Mouse (Mus musculus) ovary, postnatal 10 days (tissue): Measurements from ENCODE around the gene Hdac7.

Experiments used
- DNase-seq: peaks from one replicate; pipeline ENCODE4 v3.0.0; 2022; ENCODE audit warnings: low spot score

Gene Hdac7

DNA sequence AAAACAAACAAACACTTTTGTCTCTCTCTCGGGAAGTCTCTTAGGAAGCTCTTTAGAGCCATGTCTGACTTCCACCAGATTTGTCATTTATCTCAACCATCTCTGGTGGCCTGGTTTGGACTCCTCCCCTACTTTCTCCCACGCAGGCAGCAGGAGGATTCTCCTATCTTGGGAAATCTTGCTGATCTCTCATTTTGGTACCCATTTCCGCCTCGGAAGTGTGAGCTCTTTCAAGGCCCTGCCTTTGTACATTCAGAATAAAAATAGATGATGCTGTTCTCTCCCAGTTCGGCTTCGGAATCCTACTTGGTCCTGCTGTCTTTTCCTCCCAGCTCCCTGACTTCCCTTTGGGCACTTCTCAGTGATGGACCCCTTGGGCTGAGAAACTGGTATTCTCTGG is 10.2 kb upstream of the Hdac7 start:
- DNase-seq: no peak

DNA sequence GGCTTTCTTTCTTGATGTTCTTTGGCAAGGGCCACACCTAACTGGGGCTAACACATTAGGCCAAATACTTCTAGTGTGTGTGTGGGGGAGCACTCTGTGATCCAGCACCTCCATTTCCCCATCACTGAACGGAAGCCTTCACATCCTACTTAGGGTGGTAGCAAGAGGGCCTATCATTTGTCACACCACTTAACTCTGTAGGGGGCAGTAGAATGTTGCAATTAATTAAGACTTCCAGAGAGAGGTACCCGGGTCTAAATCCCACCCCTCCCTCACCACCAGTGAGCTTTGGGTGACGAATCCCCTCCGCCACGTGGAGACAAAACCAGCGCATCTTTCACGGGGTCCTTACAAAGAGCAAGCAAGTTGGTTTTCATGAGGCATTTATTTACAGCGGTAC is 9.8 kb upstream of the Hdac7 start:
- no peak for DNase-seq

DNA sequence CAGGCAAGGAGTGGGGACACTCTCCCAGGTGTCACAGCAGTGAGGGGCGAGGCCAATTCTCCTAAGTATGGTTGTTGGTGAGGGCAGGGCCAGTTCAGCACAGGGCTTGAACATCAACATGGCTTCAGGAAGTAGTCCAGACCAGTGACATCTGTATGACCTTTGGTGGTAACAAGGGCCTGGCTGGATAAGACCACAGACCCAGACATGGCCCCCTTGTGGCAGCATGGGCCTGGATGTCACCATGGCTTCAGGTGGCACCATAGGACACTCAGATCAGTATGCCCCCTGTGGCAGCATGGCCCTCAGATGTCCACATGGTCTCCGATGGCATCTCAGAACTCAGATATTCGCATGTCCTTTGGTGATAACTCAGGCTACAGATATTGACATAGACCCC is 8.0 kb upstream of the Hdac7 start:
- no peak for DNase-seq

DNA sequence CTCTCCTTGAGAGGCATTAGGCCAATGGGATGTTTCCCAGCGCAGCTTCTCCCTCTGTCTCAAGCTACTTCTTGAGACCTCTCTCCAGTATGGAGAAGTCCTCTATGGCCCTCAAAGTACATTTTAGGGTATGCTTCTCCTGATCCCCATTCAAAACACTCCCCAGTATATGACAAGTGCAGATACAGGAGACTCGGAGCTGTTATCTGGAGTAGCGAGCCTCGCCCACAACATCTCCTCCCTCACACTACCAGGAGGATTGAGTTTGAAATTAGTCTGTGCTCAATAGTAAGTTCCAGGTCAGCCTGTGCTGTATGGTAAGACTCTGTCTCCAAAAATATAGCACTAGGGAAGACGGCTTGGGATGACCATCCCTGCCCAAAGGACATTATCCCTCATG is 6.7 kb upstream of the Hdac7 start:
- DNase-seq: no peak

DNA sequence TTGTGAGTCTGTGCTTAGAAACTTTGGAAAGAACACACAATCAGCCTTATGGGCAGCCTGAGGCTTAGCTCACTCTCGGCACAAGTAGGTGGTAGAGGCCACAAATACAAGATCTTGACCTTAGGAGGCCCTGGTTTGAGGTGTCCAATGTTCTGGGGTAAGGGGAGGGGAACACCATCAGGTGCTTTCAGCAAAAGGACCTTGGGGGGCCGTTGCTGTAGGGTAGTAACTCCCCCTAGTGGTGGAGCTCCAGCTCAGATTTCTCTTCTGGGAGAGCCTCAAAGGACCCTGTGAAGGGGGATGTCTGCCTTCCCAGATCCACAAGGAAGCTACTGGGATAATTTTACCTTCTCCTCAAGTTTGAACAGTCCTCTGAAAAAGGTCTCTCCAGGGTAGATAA is 6.1 kb upstream of the Hdac7 start:
- DNase-seq: no peak

DNA sequence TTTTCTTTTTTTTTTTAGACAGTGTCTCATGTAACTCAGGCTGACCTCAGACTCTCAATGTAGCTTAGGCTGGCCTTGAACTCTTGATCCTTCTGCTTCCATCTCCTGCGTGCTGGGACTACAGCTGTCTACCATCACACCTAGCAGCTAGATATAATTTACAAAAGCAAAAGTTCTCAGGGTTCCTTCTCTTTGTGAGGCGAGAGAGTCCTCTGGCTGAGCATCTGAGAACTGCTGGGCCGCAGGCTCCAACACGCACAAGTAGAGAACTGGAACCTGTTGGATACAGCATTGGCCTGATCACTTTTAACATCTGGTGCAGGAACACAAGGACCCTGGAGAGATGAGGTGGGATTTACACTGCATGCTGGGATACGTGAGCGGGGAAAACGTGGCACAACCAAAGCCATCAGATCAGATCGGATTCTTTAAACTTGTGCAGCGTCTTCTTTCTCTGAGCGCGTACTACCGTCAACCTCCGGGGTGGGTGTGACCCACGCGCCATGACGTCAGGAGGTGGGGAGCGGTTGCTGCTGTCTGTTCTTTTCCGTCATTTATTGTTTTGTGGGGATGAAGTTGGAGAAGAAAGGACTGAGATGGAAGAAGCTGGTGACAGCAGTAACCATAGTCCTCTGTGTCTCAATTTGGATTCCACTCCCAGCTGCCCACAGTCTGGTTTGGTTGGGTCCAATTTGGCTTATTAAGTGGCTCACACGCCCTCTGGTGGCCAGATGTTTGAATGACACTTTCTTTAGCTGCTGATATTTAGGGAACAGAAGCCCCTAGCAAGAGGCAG is 5.0 kb upstream of the Hdac7 start:
- DNase-seq: no peak

DNA sequence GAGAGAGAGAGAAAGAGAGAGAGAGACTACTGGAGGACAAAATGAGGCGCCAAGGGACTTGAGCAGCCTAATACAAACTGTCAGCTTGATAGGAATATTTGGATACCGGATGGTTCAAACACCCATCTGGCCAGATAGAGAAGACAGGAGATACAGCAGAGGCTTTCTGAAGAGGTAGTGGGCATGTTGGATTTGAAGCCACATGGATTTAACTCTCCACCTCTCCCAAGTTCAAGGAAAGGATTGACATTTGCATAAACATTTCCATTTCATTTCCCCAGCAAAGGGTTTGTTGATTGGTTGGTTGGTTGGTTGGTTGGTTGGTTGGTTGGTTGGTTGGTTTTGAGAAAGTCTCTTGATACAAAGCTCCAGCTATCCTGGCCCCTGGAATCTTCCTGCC is 3.6 kb upstream of the Hdac7 start:
- DNase-seq: no peak

DNA sequence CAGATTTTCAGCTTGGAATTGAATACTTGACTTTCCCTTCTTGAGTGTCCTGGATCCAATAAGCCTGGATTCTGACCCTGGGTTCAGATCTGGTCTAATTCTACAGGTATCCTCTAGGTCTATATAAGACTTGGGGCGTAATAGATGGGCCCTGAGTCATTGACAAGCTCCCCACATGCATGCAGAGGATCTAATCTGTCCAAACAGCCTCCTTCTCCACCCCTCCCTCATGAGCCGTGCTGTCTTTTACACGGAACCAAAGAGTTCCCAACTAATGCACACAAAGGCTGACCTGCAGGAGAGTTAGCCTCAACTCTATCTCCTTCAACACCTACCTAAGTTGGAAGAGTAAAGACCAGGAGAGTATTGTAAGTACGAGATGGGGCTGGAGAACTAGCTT is 3.0 kb upstream of the Hdac7 start:
- DNase-seq: no peak

DNA sequence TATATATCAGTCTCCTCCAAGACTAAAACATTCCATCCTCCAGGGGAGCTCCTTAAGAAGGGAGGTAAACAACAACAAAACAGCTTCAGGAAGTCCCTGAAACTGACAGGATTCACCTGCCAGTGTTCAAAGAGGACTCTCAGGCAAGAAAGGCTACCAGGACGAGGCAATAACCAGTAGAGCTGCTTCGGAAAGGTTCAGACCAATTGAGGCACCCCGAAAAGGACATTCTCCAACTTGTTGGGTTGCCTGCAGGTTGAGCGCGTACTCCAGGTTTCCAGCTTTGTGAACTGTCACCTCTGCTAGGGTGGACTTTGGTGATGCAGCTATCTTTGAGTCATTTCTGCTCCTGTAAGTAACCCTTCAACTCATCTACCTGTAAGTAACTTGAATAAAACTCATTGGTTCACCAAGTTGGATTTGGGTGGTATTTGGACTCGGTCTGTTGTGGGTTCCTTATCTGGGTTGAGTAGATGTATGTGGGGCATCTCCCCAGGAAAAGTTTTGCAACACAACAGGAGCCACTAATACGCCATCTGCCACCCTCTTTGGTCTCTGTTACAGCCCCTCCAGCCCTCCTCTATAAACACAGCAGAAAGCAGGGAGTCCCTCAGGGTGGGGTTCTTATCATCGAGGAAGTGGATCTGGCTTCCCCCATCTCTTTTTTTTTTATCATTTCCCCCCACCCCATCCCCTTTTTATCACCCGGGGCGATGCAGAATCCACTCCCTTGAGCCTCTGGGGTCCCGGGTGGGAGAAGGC is 2.0 kb upstream of the Hdac7 start:
- no peak for DNase-seq

DNA sequence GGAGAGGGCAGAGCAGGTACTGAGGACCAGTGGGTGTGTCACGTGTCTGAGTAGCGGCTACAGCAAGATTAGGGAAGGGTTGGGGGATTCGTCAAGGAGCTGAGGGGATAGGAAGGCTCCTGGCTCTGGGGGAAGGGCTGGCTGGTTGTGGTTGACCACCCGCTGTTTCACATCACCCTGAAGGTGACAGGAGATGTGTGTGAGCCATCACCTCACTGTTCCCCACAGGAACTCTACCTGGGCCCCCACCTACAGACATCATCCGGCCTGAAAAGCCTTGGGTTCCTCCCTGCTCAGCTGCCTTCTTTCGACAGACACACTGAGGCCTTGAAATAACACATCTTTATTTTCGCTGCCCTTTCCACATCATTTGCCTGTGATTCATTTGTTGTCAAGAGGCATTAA is 1.1 kb downstream of the Hdac7 start:
- no peak for DNase-seq

DNA sequence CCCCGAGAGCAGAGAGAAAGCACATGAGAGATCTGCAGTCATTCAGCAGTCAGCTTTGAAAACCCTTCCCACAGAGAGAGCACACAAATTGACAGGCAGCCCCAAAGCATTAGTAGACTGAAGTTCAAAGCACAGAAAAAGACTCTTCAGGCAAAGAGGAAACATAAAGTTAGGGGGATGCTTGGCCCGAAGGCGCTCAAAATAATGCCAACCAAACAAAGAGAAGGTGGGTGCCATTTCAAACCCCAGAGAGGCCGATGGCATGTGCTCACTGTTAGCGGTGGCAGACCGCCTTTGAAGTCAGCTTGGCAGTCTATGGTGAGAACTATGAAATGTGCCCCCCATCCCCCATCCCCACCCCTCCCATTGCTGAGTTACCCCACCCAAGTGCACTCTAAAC is 2.2 kb downstream of the Hdac7 start:
- no peak for DNase-seq

DNA sequence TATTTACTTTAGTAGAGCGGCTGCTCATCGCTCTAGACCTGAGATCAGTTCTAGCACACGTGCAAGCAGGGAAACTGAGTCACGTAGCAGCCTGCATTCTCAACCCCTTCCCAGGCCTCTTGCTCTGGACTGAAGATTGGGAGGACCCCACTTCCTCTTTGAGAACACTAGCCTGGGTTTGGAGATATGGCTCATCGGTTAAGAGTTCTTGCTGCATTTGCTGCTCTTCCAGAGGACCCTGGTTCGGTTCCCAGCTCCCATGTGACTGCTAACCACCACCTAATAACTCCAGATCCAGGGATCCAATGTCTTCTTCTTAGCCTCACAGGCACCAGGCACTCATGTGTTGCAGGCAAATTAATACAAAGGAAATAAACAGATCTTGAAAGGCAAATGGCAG is 2.9 kb downstream of the Hdac7 start:
- DNase-seq: no peak

DNA sequence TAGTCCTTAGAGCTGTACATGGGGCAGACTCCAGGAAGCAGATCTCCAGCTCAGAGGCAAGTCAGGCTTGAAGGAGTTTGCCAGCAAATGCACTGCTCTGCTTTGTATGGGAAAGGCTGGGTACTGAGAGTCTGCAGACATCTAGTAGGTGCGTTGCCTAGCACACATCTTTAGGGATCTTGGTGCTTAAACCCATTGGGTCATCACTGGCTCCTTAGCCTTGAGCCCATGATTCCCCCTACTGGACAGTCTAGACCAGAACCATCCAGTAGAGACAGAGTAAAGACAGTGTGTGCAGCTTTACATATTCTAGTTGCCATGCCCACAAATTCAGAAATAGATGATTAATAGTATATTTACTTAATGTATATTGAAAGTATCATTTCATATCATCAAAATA is 3.5 kb downstream of the Hdac7 start:
- no peak for DNase-seq

DNA sequence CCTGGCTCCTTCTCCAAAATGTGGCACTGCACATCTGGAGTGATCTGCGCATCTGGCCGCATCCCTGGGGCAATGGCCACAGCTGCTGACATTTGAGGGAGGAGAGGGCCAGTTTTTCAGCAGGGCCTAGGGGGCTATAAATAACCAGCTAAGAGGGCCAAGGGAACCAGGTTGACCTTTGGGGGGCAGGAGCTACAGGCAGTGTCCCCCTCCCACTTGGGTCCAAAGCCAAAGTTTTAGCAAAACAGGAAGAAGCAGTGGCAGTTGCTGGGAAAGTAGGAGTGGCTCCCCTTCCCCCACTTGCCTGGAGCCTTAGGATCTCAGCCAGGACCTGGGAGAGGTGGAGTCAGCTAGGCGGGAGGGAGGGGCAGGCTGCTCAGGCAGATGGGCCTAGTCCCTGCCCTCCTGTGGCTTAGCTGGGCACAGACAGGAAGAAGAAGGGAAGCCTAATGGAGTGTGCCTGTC is 4.3 kb downstream of the Hdac7 start:
- DNase-seq: no peak

DNA sequence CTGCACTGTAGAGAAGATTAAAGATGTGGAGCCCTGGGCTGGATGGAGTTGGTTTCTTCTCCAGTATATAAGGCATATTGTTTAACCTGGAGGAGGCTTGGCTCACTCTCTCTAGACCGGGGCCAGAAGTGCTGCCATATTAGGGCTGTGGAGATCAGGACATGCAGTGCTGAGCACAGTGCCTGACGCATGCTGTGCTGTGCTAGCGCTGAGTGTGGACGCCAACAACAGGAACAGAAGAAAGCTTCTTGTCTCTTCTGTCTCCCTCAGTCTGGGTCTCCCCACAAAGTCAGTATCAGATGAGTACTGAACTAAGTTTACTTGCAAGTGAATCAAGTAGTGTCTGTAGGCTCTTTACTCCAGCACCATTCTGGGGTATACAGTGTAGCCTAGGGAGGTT is 4.8 kb downstream of the Hdac7 start:
- no peak for DNase-seq

DNA sequence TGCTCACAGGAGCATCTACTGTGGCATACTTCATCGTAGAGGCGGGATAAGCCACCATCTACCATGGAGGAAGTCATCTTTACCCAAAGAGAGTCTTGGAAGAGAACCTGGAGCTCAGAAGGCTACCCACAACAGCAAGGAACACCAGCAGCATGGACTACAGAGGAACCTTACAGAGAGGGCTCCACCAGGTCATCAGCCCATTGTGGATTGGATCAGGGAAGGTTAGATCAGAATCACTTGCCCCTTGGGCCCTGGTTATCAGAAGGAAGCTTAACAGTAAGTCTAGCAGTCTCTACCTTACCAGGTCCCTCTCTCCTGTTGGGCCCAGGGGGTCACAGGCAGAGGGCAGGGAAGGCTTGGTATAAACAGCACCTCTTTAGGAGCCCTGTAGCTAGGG is 5.3 kb downstream of the Hdac7 start:
- no peak for DNase-seq

DNA sequence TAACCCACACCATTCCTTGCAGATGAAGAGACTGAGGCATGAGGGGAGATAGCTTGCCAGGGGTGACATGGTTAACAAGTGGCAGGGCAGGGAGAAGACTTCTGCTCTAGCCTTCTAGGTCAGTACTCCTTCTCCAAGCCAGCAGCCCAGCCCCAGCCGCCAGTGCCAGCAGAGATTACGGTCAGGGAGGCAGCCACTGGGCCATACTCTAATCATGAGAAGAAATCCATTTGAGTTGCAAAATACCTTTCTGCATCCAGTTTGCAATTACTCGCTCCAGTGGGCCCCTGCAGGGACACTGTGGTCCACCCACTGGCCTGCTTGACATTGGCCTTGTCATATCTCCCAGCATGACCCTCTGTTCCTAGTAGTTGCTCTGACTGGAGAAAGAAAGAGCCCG is 5.9 kb downstream of the Hdac7 start:
- DNase-seq: no peak

DNA sequence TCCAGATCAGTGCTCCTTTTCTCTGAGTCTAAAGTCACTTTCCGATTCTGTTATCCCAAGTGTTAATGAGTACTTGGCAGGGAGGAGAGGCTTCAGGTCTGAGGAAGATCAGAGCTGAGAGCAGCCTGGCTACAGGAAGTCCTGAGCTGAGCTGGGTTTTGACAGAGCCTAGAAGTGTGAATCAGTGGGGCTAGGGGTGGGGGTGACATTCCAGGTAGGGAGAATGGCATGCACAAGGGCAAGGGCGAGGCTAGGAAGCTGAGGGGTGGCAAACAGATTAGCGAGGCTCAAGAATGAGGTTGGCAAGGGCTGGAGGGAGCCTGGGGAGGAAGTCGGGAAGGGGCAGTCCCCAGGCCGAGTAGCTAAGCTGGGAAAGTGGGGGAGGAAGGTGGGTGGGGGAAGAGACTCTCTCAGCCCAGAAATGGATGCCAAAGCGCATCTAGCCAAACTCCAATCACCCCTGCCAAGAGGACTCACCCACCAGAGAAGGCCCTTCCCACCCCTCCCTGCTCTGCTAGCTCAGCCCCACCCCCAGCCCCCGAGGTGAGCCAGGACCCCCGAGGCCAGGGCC is 6.7 kb downstream of the Hdac7 start:
- DNase-seq: no peak

DNA sequence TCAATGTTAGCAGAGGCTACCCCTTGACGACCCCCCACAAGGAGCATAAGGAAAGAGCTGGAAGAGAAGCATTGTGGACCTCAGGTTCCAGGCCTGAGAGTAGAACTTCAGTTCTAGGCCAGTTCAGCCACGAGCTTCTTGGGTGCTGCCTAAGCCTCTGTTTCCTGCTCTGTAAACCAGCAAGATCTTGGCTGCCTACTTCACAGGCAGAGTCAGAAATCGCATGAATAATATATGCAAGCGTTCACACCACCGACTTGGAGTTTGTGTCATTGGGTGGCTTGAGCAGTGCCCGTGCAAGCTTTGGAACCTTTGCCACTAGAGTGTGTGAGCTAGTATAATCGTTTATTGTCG is 7.4 kb downstream of the Hdac7 start:
- DNase-seq: no peak

DNA sequence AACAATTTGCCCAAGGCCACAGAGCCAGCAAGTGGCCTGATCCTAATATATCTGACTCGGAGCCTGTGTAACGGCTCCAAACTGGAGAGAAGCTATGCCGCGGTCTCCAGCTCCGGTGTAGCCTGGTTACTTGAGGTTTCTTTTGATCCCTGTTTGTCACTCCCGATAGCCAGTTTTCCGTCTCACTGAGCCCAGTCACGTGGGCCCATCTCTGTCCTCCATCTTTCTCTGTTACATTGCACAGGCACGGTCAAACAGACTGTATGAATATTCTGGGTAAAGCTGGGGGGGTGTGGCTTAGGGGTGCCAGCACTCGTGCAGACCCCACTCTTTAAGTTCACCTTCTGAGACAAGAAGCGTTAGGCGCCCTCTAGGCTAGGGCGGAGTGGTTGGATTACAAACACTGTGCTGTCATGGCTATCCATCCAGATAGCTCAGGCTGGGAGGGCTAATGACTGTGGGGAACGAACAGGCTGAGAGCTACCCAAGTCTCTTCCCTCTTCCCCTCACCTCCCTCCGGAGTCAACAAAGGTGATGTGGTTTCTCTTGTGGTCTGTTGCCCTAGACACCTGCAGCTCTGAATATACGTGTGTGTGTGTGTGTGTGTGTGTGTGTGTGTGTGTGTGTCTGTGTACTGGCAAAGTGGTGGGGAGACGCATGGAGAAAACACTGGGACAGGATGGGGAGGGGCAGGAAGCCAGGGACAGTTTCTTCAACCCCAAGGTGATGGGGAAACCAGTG is 8.0 kb downstream of the Hdac7 start:
- DNase-seq: no peak

DNA sequence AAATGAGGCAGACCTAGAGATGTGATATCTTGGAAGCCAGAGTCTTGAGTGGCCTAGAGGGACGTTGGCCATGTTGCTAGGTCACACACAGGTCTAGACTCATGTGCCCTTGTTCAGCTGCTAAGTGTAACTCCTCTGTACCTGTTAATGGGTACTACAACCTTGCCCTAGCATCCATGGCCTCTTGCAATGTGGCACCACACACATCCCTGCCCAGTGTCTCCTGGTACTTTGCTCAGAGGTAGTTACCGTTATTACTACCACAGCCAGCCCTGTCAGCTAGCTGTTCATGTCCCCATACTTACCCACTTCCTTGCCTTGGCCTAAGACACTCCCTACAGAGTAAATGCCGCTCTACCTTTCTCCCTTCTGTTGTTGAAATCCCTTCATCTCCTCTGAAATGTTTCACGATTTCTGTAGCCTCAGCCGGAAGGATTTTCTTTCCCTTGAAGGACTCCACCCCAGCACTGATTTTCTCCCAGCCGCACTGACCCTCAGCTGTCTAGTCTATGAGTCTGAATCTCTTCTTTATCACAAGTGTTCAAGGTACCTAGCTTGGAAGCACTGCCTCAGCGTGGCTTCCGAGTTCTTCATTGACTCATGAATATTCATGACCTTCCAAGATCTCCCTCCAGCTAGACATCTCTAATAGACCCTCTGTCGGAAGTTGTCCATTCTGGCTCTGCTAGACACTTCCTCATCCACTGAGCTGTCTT is 11.4 kb downstream of the Hdac7 start:
- no peak for DNase-seq

DNA sequence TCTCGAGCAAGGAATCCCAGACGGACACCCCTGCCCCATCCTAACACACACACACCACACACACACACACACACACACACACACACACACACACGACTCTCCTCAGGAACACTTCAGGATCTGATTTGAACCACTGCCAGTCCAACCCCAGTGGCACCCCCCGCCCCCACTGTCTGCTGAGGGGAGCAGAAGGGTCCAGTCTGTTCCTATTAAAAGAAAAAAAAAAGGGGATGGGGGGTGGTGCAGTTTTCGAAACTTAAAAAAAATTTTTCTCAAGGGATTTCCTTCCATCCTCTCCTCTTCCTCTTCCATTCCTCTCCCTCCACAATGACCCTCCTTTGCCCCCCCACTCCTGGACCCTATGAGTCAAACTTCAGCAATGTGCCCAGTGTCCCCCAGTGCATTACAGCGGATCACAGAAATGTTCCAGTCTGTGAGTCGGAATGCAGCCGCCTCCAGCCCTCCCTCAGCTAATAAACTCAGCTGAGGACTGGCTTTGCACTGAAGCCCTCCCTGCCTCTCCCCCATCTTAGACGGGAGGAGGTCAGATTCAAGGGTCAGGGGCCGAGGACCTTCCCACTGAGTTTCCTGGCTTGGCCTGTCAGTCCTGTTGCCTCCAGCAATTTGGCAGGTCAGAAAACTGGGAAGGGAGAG is 12.2 kb downstream of the Hdac7 start:
- DNase-seq: no peak
